Mouse (Mus musculus): ENCODE measurements around the gene Flot1.
"Not testable (repeated sequence)": the region's sequence is repeated elsewhere in the genome, so short reads cannot be mapped to it uniquely, and the experiment has no call there.

DNA sequence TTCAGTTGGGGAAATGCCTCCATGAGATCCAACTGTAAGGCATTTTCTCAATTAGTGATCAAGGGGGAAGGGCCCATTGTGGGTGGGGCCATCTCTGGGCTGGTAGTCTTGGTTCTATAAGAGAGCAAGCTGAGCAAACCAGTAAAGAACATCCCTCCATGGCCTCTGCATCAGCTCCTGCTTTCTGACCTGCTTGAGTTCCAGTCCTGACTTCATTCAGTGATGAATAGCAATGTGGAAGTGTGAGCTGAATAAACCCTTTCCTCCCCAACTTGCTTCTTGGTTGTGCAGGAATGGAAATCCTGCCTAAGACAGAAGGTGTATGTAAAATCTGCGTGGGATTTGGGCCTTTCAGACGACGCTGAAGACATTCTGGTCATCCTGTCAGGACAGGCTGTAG lies 16.0 kb downstream of the Flot1 start:
- TF ChIP-seq ZC3H11A, JUND (IDR thresholded peaks at IDR 0.05; ENCODE audit: low read depth, low read length): not testable (repeated sequence)
